Mouse (Mus musculus) small intestine, adult 2 months (tissue): ENCODE measurements around the gene Eapp. TPM values are rescaled to one million over a fixed set of nuclear protein-coding genes. Genes with fewer than 3 reads are reported as not detected.
"Not testable (repeated sequence)": the region's sequence is repeated elsewhere in the genome, so short reads cannot be mapped to it uniquely, and the experiment has no call there.

ENCODE experiments used
- H3K27ac ChIP-seq: fragments of 200-500 bp; 2 replicates; pipeline ENCODE4 v1.5.1; 2012; ENCODE audit warnings: low read depth, low read length, control low read depth, inconsistent platforms; ENCODE audit not compliant: insufficient read depth
- H3K27me3 ChIP-seq: fragments of 200-500 bp; 2 replicates; pipeline ENCODE4 v1.6.1; 2012; ENCODE audit warnings: mild to moderate bottlenecking, moderate library complexity, low read length, inconsistent platforms; ENCODE audit not compliant: control insufficient read depth, insufficient read depth
- H3K36me3 ChIP-seq: fragments of 200-500 bp; 2 replicates; pipeline ENCODE4 v1.6.1; 2012; ENCODE audit warnings: mild to moderate bottlenecking, low read length, control low read depth, inconsistent platforms; ENCODE audit not compliant: control insufficient read depth, insufficient read depth
- H3K4me1 ChIP-seq: fragments of 200-500 bp; 2 replicates; pipeline ENCODE4 v1.6.1; 2012; ENCODE audit warnings: low read length, inconsistent platforms, mixed read lengths; ENCODE audit not compliant: control insufficient read depth, insufficient read depth, insufficient read length
- H3K4me3 ChIP-seq: fragments of 200-500 bp; 2 replicates; pipeline ENCODE4 v1.5.1; 2012; ENCODE audit warnings: low read depth, mild to moderate bottlenecking, control low read depth, inconsistent platforms, low read length, moderate library complexity
- CTCF ChIP-seq: fragments of 200-500 bp; IDR thresholded peaks from 2 replicates; pipeline ENCODE4 v1.5.1; 2012; ENCODE audit warnings: low read depth, mild to moderate bottlenecking, control low read depth, inconsistent platforms, low read length, moderate library complexity, mixed read lengths; ENCODE audit not compliant: insufficient replicate concordance, insufficient read length; ENCODE audit errors: extremely low read depth
- POLR2A ChIP-seq: fragments of 200-500 bp; IDR thresholded peaks from 2 replicates; pipeline ENCODE4 v1.6.1; 2012; ENCODE audit warnings: low read depth, mild to moderate bottlenecking, control low read depth, inconsistent platforms, low read length, moderate library complexity
- WGBS: fragments of 180-500 bp; shearing (Covaris S2); methylation state at CpG from one replicate; pipeline ENCODE4 v1.1.7; 2018; 5-methylcytosine and 5-hydroxymethylcytosine counted together
- polyA plus RNA-seq: library from polyadenylated mRNA; depleted of rRNA; stranded (reverse); fragments of >200 nt; gene quantifications from 2 replicates; pipeline ENCODE4 v1.2.3, GENCODE M21; 2012; rRNA removed

Gene Eapp
- 1.3 and 4.4 TPM in 2 replicates for polyA plus RNA-seq

DNA sequence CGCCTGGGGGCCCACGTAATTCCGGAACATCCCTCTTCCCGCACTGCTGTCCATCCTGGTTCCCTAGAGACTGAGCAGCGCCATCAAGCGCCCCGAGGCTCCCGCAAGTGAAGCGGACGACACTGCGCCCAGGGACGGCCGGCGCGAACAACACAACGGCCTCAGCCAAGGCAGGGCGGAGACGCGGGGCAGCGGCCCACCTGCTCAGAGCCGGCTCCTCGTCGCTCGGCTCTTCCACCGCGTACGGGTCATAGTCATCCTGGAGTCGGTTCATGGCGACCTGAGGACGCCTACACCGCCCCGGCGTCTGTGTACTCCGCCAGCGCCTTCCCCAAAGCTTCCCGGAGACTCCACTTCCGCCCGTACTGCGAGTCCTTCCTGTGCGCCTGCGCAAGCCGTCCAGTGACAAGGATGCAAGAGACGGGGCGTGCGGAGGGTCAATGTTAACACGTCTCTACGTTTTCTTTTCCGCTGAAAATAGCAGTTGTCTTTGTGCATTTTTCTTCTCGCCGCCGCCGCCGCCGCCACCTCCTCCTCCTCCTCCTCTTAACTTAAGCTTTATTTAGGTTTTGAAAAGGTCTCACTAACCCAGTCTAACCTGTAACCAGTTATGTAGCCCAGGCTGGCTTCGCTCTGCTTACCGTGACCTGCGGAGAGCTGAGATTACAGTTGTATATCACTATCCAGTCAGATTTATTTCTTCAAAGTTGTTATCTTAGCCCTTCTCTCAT lies at the start of gene Eapp:
Gene Eapp, minus strand, starts transcription at position 387 of the 731 bp plus-strand sequence.
- H3K4me1 ChIP-seq: no peaks in the 10 kb centered on the region; the same call in 1 of the 2 replicates
- peaks cover 12% of the 10 kb centered on the region for H3K36me3 ChIP-seq
- peak; percentile 89 for TF ChIP-seq POLR2A
- TF ChIP-seq CTCF: no peak
- H3K27me3 ChIP-seq: no peaks in the 10 kb centered on the region
- H3K27ac ChIP-seq: peak within 1 kb of the TSS; percentile 94
- H3K4me3 ChIP-seq: peak within 1 kb of the TSS; percentile 72
- WGBS: 1% methylated on average over 57 of the region's 57 CpGs

GRCm38 (mm10) chr12:54738661-54739243 lies 43.1 kb upstream of the Eapp start:
- not testable (repeated sequence) for H3K36me3 ChIP-seq, H3K27ac ChIP-seq, H3K4me1 ChIP-seq, H3K27me3 ChIP-seq
- H3K4me3 ChIP-seq: peak overlapping the region; percentile 29; the same call in 1 of the 2 replicates
- 0% methylated on average over 12 of the region's 33 CpGs for WGBS

DNA sequence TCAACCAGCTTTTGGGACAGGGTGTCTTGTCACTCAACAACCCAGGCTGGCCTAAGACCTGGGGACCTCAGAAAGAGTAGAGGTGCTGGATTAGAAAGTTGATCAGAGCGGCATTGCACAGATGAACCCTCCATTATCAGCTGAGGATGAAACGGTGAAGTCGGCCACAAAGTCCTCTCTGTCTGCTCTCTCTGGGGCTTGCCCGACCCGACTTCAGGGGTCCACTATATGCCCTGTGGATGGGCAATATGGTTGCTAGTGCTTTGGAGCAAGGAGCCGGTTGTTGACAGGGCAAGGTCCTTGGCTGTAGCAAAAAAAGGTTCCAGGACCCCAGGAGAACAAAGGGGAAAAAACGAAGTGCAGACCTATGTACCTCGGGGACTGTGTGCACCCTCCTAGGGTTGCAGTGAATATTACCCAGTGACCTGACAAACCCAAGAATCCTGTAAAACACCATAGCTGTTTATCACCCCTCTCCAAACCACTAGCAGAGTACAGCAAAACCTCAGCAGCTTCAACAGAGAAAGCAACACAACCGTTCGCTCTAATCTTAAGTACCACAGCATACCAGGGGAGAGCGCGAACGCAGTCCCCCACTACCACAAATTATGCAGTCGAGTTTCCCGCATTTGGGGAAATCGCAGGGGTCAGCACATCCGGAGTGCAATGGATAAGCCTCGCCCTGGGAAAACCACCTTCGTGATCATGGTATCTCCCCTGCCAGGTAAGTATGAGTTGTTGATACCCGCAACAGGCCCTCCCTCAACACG lies 42.4 kb upstream of the Eapp start:
- not testable (repeated sequence) for H3K27ac ChIP-seq, H3K4me1 ChIP-seq, H3K36me3 ChIP-seq, H3K27me3 ChIP-seq, H3K4me3 ChIP-seq
- no CpG with 5 or more reads among the region's 21 CpGs for WGBS

GRCm38 (mm10) chr12:54734307-54735131 lies 38.8 kb upstream of the Eapp start:
- H3K27me3 ChIP-seq, H3K36me3 ChIP-seq, H3K4me1 ChIP-seq, H3K27ac ChIP-seq: not testable (repeated sequence)
- 0% methylated on average over 8 of the region's 49 CpGs for WGBS
- peak overlapping the region; percentile 41 for H3K4me3 ChIP-seq

DNA sequence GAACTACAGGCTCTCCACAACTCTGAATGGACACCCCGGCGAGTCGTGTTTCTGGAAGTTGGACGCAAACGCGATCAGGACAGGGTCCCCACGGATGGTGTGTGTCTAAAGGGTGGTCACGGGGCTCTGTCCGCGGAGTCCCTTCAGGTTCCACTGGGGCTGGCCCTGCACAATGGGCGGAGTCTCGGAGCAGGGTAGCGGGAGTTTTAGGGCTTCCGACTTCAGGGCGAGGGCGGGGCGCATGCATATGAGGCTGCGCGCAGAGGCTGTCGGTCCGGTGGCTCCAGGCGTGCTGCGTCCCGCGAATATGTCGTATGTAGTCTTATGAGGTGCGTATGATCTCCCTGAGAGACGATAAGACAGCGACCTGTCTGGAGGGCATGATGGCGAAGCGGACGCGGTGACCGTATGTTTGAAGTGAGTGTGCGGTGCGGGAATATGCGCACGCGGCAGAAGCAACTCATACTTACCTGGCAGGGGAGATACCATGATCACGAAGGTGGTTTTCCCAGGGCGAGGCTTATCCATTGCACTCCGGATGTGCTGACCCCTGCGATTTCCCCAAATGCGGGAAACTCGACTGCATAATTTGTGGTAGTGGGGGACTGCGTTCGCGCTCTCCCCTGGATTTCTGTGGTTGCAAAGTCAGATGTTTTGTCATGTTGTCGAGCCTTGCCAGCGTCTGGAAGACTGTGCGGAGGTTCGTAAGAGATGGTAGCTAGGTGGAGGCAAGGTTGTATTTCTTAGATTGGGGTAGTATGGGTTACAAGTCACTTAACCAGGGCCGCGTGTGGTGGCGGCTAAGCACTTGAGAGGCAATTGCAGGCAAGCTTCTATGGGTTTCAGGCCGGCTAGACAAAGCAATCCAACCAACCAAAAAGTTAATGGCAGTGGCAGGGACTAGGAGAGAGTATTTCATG lies 33.7 kb upstream of the Eapp start:
- H3K27me3 ChIP-seq, H3K4me1 ChIP-seq, H3K36me3 ChIP-seq, H3K4me3 ChIP-seq, H3K27ac ChIP-seq: not testable (repeated sequence)
- WGBS: no CpG with 5 or more reads among the region's 56 CpGs

- not testable (repeated sequence) for H3K27ac ChIP-seq, H3K4me3 ChIP-seq, H3K27me3 ChIP-seq, H3K36me3 ChIP-seq, H3K4me1 ChIP-seq
- no CpG with 5 or more reads among the region's 56 CpGs for WGBS
Measured at GRCm38 (mm10) chr12:54718871-54719786, 23.4 kb upstream of the Eapp start.

DNA sequence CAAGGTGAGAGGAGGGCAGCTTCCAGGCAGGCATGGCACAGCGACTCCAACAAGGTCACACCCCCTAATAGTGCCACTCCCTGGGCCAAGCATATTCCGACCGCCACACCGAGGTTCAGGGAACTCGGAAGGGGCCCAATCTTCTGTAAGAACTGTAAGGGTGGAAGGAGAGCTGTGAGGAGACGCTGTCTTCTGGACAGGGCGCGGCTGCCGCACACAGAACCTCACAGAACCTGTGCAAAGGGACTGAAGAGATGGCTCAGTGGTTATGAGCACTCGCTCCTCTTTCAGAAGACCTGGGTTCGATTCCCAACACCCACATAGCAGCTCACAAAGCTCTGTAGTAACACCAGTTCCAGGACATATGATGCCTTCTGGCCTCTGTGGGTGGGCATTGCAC lies 21.8 kb upstream of the Eapp start:
- 37% methylated on average over 6 of the region's 11 CpGs for WGBS
- H3K36me3 ChIP-seq, H3K4me1 ChIP-seq, H3K4me3 ChIP-seq, H3K27ac ChIP-seq, H3K27me3 ChIP-seq: not testable (repeated sequence)

DNA sequence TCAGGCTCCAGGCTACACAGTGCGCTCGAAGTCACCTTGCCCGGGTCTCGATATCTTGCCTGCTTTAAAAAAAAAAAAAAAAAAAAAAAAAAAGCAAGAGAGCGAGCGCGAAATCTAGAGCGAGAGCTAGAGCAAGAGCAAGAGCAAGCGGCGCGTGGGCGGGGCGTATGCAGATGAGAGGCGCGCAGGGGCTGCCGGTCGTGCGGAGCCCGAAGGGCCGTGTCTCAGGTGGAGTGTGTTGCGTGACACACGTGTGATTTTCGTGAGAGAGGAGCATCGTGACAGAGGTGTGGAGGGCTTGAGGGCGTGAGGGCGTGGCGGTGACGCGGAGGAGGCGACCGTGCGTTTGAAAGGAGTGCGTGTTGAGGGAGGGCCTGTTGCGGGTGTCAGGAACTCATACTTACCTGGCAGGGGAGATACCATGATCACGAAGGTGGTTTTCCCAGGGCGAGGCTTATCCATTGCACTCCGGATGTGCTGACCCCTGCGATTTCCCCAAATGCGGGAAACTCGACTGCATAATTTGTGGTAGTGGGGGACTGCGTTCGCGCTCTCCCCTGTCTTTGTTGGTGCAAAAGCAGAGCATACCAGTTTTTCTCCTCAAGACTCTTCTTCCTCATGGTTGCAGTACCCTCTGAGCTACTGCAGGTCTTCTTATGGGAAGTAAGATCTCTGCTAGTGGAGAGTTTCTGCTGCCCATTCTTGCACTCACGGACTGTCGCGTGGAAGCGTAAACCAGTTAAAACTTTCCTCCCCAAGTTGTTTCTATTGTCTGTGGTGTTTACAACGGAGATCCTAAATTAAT lies 18.3 kb upstream of the Eapp start:
- H3K36me3 ChIP-seq, H3K4me1 ChIP-seq, H3K27ac ChIP-seq, H3K4me3 ChIP-seq, H3K27me3 ChIP-seq: not testable (repeated sequence)
- 0% methylated on average over 9 of the region's 48 CpGs for WGBS

- H3K4me3 ChIP-seq, H3K36me3 ChIP-seq, H3K4me1 ChIP-seq, H3K27me3 ChIP-seq, H3K27ac ChIP-seq: not testable (repeated sequence)
- 3% methylated on average over 3 of the region's 8 CpGs for WGBS
Measured at GRCm38 (mm10) chr12:54710494-54710879, 14.8 kb upstream of the Eapp start.
